Mouse (Mus musculus) layer of hippocampus, adult 6 months (tissue): Measurements from ENCODE around the gene Hist1h2ac. TPM values are rescaled to one million over a fixed set of nuclear protein-coding genes. Genes with fewer than 3 reads are reported as not detected.

Source experiments
- long read RNA-seq, 2 experiments: library from polyadenylated mRNA; unstranded; transcript quantifications; one replicate each; pipeline ENCODE4 v2.0.0; 2019 to 2020
- microRNA-seq: library from miRNA; unstranded; fragments of <30 nt; microRNA quantifications from one replicate; pipeline ENCODE4 v1.2.0, GENCODE M21; 2020
- polyA plus RNA-seq: library from polyadenylated mRNA; unstranded; fragments of <200 nt; fragmentation: Nextera tagmentation; gene quantifications from 2 replicates; pipeline ENCODE4 v1.2.3, GENCODE M21; 2021

The Hist1h2ac gene
- 2.2 and 4.2 TPM in 2 replicates for polyA plus RNA-seq
- long read RNA-seq, experiment 1, partial matches to known transcripts, result 0 of 1 reads
- long read RNA-seq, experiment 1, other reads (novel, unspliced or antisense), result 0 of 1 reads
- long read RNA-seq, experiment 2, partial matches to known transcripts, result 0 of 3 reads
- long read RNA-seq, experiment 2, other reads (novel, unspliced or antisense), result 0 of 3 reads

DNA sequence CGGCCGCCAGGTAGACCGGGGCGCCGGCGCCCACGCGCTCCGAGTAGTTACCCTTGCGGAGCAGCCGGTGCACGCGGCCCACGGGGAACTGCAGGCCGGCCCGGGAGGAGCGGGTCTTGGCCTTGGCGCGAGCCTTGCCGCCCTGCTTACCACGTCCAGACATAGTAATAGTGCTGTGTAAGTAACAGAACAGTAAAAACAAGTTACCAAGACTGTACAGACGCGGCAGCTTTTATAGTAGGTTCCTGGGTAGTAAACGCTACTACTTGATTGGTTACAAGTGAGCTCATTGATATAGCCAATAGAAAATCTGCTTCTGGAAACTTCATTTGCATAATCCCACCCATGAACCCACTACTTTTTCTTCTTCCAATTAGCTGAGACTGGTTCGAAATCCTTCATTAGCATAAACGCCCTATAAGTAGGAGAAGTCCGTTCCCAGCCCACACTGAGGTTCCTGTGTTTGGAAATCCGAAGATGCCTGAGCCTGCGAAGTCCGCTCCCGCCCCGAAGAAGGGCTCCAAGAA is at the start of gene Hist1h2ac, which contains the start of gene Hist1h2bc:
Gene Hist1h2ac (minus strand): TSS at position 194 of the 527 bp plus-strand sequence.
Gene Hist1h2bc (plus strand): TSS at position 445 of the 527 bp plus-strand sequence.

DNA sequence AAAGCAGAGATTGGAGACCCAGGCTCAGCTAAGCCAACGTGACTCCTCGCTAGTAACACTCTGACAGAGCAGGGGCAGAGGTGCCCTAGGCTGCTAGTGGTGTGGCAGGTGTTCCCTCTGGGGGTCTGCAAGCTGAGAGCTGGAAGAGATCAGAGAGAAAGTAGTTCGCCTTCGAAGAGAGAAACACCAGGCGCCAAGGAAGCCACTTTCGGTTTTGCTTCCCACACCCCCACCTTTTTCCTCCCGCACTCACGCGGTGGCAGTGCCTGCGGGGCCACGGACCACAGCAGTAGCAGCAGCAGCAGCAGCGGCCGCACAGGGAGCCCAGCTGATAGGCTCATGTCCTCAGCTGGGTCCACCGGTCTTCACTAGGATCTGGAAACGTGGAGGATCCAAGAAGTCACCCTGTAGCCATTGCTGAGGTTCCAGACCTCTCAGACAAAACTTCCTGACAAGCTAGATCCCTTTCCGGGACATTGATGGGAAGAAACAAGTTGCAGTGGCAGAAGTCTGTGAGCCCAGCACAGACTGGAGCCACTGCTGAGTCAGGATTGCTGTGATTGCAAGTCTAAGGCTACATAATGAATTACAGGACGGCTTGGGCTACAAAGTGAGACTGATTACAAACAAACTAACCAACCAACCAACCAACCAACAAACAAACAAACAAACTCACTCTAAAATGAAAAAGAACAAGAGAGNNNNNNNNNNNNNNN is 26.8 kb upstream of the Hist1h2ac start, which contains the start of gene Hfe:
Gene Hfe (minus strand): TSS at position 481 of the 716 bp plus-strand sequence.

GRCm38 (mm10) chr13:23698300-23698693 is 14.5 kb upstream of the Hist1h2ac start, which contains the start of gene Hist1h4c:
TSS of gene Hist1h4c (minus strand) at chr13:23698454.

GRCm38 (mm10) chr13:23695514-23695913 is 11.8 kb upstream of the Hist1h2ac start, which contains the start of gene Hist1h1t:
TSS of gene Hist1h1t (plus strand) at chr13:23695814.

Small RNA genes lying within 50 kb of the gene (microRNA-seq; reads per million reads assigned to microRNA genes)
- not detected for gene Gm44350

Other genes starting within 250 kb of the Hist1h2ac start
- not detected in 2 replicates for gene Btn1a1, start 218.0 kb downstream of the Hist1h2ac start, polyA plus RNA-seq
- 0.26 and 0.46 TPM in 2 replicates for gene Btn2a2, start 195.1 kb downstream of the Hist1h2ac start, polyA plus RNA-seq
- 62.0 and 135 TPM in 2 replicates for gene Hist1h4h, start 152.9 kb downstream of the Hist1h2ac start, polyA plus RNA-seq
- gene Hist1h2af, start 150.0 kb downstream of the Hist1h2ac start, polyA plus RNA-seq, result not detected in 2 replicates
- gene Hist1h3g, start 148.5 kb downstream of the Hist1h2ac start, polyA plus RNA-seq, result 1.3 TPM in 1 of 2 replicates, not detected in the other
- gene Hist1h2bh, start 140.6 kb downstream of the Hist1h2ac start, polyA plus RNA-seq, result 0.20 and 0.25 TPM in 2 replicates
- gene Hist1h3f, start 139.9 kb downstream of the Hist1h2ac start, polyA plus RNA-seq, result 0.14 TPM in 1 of 2 replicates, not detected in the other
- not detected in 2 replicates for gene Hist1h4f, start 132.3 kb downstream of the Hist1h2ac start, polyA plus RNA-seq
- 0.03 and 0.10 TPM in 2 replicates for gene Hist1h1d, start 130.7 kb downstream of the Hist1h2ac start, polyA plus RNA-seq
- gene Hist1h3e, start 121.6 kb downstream of the Hist1h2ac start, polyA plus RNA-seq, result 1.1 and 1.8 TPM in 2 replicates
- 8.0 and 8.1 TPM in 2 replicates for gene Hist1h2ae, start 112.7 kb downstream of the Hist1h2ac start, polyA plus RNA-seq
- gene Hist1h2bg, start 112.6 kb downstream of the Hist1h2ac start, polyA plus RNA-seq, result 3.4 and 4.7 TPM in 2 replicates
- 1.1 TPM in 1 of 2 replicates, not detected in the other for gene Hist1h2bf, start 109.8 kb downstream of the Hist1h2ac start, polyA plus RNA-seq
- not detected in 2 replicates for gene Hist1h2ad, start 109.6 kb downstream of the Hist1h2ac start, polyA plus RNA-seq
- 0.60 and 0.88 TPM in 2 replicates for gene Hist1h3d, start 108.2 kb downstream of the Hist1h2ac start, polyA plus RNA-seq
- 7.7 and 14.9 TPM in 2 replicates for gene Hist1h4d, start 102.3 kb downstream of the Hist1h2ac start, polyA plus RNA-seq
- gene Hist1h2be, start 62.8 kb downstream of the Hist1h2ac start, polyA plus RNA-seq, result 4.3 and 6.3 TPM in 2 replicates
- 9.9 and 12.4 TPM in 2 replicates for gene Hist1h1e, start 61.4 kb downstream of the Hist1h2ac start, polyA plus RNA-seq
- 125 and 195 TPM in 2 replicates for gene Hist1h2bc, start 251 bp upstream of the Hist1h2ac start, polyA plus RNA-seq
- not detected in 2 replicates for gene Hist1h1t, start 11.9 kb upstream of the Hist1h2ac start, polyA plus RNA-seq
- 3.0 and 6.5 TPM in 2 replicates for gene Hist1h4c, start 14.5 kb upstream of the Hist1h2ac start, polyA plus RNA-seq
- gene Hfe, start 26.9 kb upstream of the Hist1h2ac start, polyA plus RNA-seq, result 6.8 and 7.3 TPM in 2 replicates
- 8.2 and 11.8 TPM in 2 replicates for gene Hist1h1c, start 54.9 kb upstream of the Hist1h2ac start, polyA plus RNA-seq
- gene Hist1h3c, start 61.7 kb upstream of the Hist1h2ac start, polyA plus RNA-seq, result 0.43 and 0.45 TPM in 2 replicates
- 0.92 TPM in 1 of 2 replicates, not detected in the other for gene Hist1h2bb, start 62.8 kb upstream of the Hist1h2ac start, polyA plus RNA-seq
- gene Hist1h2ab, start 67.2 kb upstream of the Hist1h2ac start, polyA plus RNA-seq, result 3.4 and 5.1 TPM in 2 replicates
- gene Hist1h3b, start 68.3 kb upstream of the Hist1h2ac start, polyA plus RNA-seq, result 0.31 TPM in 1 of 2 replicates, not detected in the other
- gene Hist1h4b, start 73.1 kb upstream of the Hist1h2ac start, polyA plus RNA-seq, result not detected in 2 replicates
- gene Hist1h4a, start 77.3 kb upstream of the Hist1h2ac start, polyA plus RNA-seq, result 0.34 TPM in 1 of 2 replicates, not detected in the other
- gene Hist1h3a, start 78.4 kb upstream of the Hist1h2ac start, polyA plus RNA-seq, result not detected in 2 replicates
- gene Hist1h1a, start 79.7 kb upstream of the Hist1h2ac start, polyA plus RNA-seq, result 0.20 TPM in 1 of 2 replicates, not detected in the other
- not detected in 2 replicates for gene Trim38, start 86.0 kb upstream of the Hist1h2ac start, polyA plus RNA-seq
- gene Slc17a2, start 123.0 kb upstream of the Hist1h2ac start, polyA plus RNA-seq, result not detected in 2 replicates
- gene Slc17a3, start 155.5 kb upstream of the Hist1h2ac start, polyA plus RNA-seq, result not detected in 2 replicates
- gene Slc17a1, start 183.8 kb upstream of the Hist1h2ac start, polyA plus RNA-seq, result not detected in 2 replicates
- not detected in 2 replicates for gene Slc17a4, start 231.1 kb upstream of the Hist1h2ac start, polyA plus RNA-seq